Comparison of ENCODE assay signal across 9 mouse cellular contexts in the genomic region with DNA sequence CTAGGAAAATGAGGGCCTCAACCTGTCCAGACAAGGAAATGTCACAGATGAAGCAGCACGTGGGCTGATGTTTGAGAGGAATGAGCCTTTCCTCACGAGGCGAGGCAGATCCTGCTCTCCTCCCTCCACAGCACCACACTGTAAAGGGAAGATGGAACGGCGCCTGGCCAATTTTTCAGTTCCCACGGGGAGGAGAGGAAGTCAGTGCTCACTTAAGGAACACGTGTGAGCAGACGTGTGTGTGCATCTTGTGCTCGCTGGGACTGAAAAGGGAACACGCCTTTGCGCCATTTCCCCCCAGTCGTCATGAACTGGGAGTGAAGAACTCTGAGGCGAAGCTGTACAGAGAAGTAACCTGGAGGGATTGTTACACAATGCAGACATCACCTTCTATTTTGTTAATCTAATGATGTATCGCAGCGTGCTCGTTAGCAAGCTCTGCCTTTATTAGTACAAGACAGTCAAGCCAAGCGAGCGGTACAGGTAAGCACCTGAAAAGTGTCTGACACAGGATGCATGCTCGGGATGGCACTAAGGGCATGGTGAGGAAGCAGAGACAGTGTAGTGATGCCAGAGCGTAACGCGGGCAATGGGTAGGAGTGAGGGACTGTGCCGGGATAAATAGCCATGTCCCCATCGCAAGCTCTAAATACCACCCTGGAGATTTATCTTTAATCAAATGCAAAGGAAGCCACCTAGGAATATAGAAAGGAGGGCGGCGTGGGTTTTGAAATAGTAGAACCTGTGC. TPM values are rescaled to one million over a fixed set of nuclear protein-coding genes. Genes with fewer than 3 reads are reported as not detected.
DNase-seq lines count a peak whose midpoint lies in the region; TF ChIP-seq lines count a peak whose summit lies in the region.
"Had no signal": no experiment of that assay in that cellular context is flagged by ENCODE, and none has a peak within 500 bp of the region (broad histone marks: within the 10 kb centered on the region; RNA-seq: fewer than 3 reads in every experiment).

No protein-coding gene starts in this region.

- intact Hi-C loops in heart, adult 2 months (cut with DNase I): no loop called here

- H3K9me3 ChIP-seq in midbrain, embryonic 10.5 days (replicated peaks): no peaks in the 10 kb centered on the region
- H3K9me3 ChIP-seq: limb, embryonic 15.5 days had no signal

- no peaks in the 10 kb centered on the region for H3K36me3 ChIP-seq in heart, adult 2 months (ENCODE audit: control insufficient read depth, insufficient read depth, low read length)
- no peaks in the 10 kb centered on the region for H3K36me3 ChIP-seq in midbrain, embryonic 10.5 days
- H3K36me3 ChIP-seq: limb, embryonic 15.5 days had no signal

- H3K27me3 ChIP-seq in heart, adult 2 months (ENCODE audit: control insufficient read depth, insufficient read depth, low read length): no peaks in the 10 kb centered on the region
- H3K27me3 ChIP-seq in midbrain, embryonic 10.5 days (ENCODE audit: low read depth, poor library complexity, severe bottlenecking): no peaks in the 10 kb centered on the region
- H3K27me3 ChIP-seq: limb, embryonic 15.5 days had no signal

- H3K4me1 ChIP-seq in heart, adult 2 months (ENCODE audit: control insufficient read depth, insufficient read depth, low read length): peaks cover 3% of the 10 kb centered on the region
- peaks cover 7% of the 10 kb centered on the region for H3K4me1 ChIP-seq in midbrain, embryonic 10.5 days

- no peak for TF ChIP-seq POLR2A in heart, adult 2 months (IDR thresholded peaks at IDR 0.05; ENCODE audit: insufficient read depth, low read depth, low read length)

- peak; percentile 57 to 67 for DNase-seq in heart, adult 2 months
- DNase-seq in heart, postnatal 4 days: no peak
- DNase-seq in R1 (ENCODE audit: low read depth, low spot score): peak; percentile 8
- DNase-seq in gastrocnemius, postnatal 25 days: peak; percentile 31
- DNase-seq in midbrain, embryonic 10.5 days (ENCODE audit: low spot score): no peak
- no peak for DNase-seq in spleen, postnatal 10 days (ENCODE audit: low spot score in 2 of 2)
- no peak for DNase-seq in kidney, adult 9 months
- DNase-seq: thymus, adult 2 months had no signal

- H3K4me3 ChIP-seq in heart, adult 2 months: no peak overlapping the region
- no peak overlapping the region for H3K4me3 ChIP-seq in midbrain, embryonic 10.5 days
- H3K4me3 ChIP-seq: limb, embryonic 15.5 days had no signal

- 69% methylated on average over 26 of the region's 26 CpGs for WGBS in heart, adult 2 months
- 91% methylated on average over 26 of the region's 26 CpGs for WGBS in midbrain, embryonic 10.5 days

- no peak overlapping the region; the same call in 1 of the 2 replicates for H3K27ac ChIP-seq in heart, adult 2 months
- 0 out of 2 replicates have a peak overlapping the region, but pooled peaks have one; percentile 2 for H3K27ac ChIP-seq in midbrain, embryonic 10.5 days (replicated peaks)
- H3K27ac ChIP-seq: limb, embryonic 15.5 days had no signal

- no peak overlapping the region for H3K9ac ChIP-seq in heart, adult 2 months (ENCODE audit: low read depth, low read length)
- H3K9ac ChIP-seq: limb, embryonic 15.5 days had no signal

- peak; percentile 64; the same call in 1 of the 2 replicates for TF ChIP-seq EP300 in heart, adult 2 months (IDR thresholded peaks at IDR 0.05; ENCODE audit: insufficient read depth, low read depth, low read length)

- no peaks in the 10 kb centered on the region for H3K79me2 ChIP-seq in heart, adult 2 months (replicated peaks; ENCODE audit: control insufficient read depth, insufficient read depth, low read length)

- TF ChIP-seq CTCF in heart, adult 2 months (IDR thresholded peaks at IDR 0.05): no peak

RNA-seq across cellular contexts. Expression of gene Mkln1, which starts 41.9 kb away (rescaled TPM):
- total RNA-seq in heart, adult 2 months (2021): 100 to 1,000 TPM; 148 to 157 TPM
- 52.5 and 94.8 TPM in 2 replicates for polyA plus RNA-seq in heart, adult 2 months (2012; rRNA removed)
- total RNA-seq in heart, postnatal 4 days (2021): 100 to 1,000 TPM; 201 to 216 TPM
- total RNA-seq in gastrocnemius, postnatal 25 days (2021): 100 to 1,000 TPM; 123 to 140 TPM
- polyA plus RNA-seq in midbrain, embryonic 10.5 days (2016; fragmentation: Nextera tagmentation; extraction: Ambion mirVana): 221 and 226 TPM in 2 replicates

Comparison
In these comparisons a context has a peak if more than half of its experiments do, and no peak if none do; other contexts are left out.
1. DNase-seq: peak in heart, adult 2 months (2 of 2), R1 (single experiment) and gastrocnemius, postnatal 25 days (single experiment); none in heart, postnatal 4 days (single experiment), midbrain, embryonic 10.5 days (single experiment), spleen, postnatal 10 days (0 of 2) and kidney, adult 9 months (single experiment).